Mouse (Mus musculus): ENCODE measurements at regions not wholly inside any gene's neighbourhood (a gene's known extent, or its start where the extent isn't known, plus 50 kb on each side); places are given as distances from the start of the nearest gene placed in this dataset.

GRCm38 (mm10) chr15:36695199-36696129 is 312.1 kb downstream of the Zfp706 start:
- H3K9me3 ChIP-seq (replicated peaks) = no peaks in the 10 kb centered on the region
- WGBS (ENCODE audit: insufficient replicate concordance) = 33% methylated on average over 14 of the region's 14 CpGs
- H3K4me1 ChIP-seq (replicated peaks) = peaks cover 11% of the 10 kb centered on the region
- H3K4me3 ChIP-seq (replicated peaks) = peak overlapping the region; percentile 48
- H3K9ac ChIP-seq = peak overlapping the region; percentile 43; the same call in 1 of the 2 replicates
- peak; percentile 74 for ATAC-seq (ENCODE audit: insufficient read depth)
- no peaks in the 10 kb centered on the region for H3K36me3 ChIP-seq (replicated peaks)
- peaks cover 20% of the 10 kb centered on the region for H3K27me3 ChIP-seq
- H3K27ac ChIP-seq (replicated peaks) = no peak overlapping the region; the same call in 1 of the 2 replicates
- H3K4me2 ChIP-seq = peak overlapping the region; percentile 53

- Histone ChIP-seq H3K27ac (replicated peaks) (no peak overlapping the region), H3K27me3 (peaks cover 30% of the 10 kb centered on the region), H3K9ac (no peak overlapping the region), H3K4me2 (no peak overlapping the region), H3K36me3 (replicated peaks) (no peaks in the 10 kb centered on the region), H3K9me3 (replicated peaks) (no peaks in the 10 kb centered on the region), H3K4me3 (replicated peaks) (no peak overlapping the region), H3K4me1 (replicated peaks) (peaks cover 38% of the 10 kb centered on the region)
- no peak for ATAC-seq (ENCODE audit: insufficient read depth)
- 59% methylated on average over 15 of the region's 15 CpGs for WGBS (ENCODE audit: insufficient replicate concordance)
These were observed 316.4 kb downstream of the Zfp706 start for GRCm38 (mm10) chr15:36691002-36691652.

GRCm38 (mm10) chr15:36689881-36690280 is 317.7 kb downstream of the Zfp706 start:
- Histone ChIP-seq H3K9ac (no peak overlapping the region), H3K4me1 (replicated peaks) (peaks cover 35% of the 10 kb centered on the region), H3K36me3 (replicated peaks) (no peaks in the 10 kb centered on the region), H3K4me3 (replicated peaks) (no peak overlapping the region), H3K27me3 (peaks cover 30% of the 10 kb centered on the region), H3K4me2 (no peak overlapping the region), H3K9me3 (replicated peaks) (no peaks in the 10 kb centered on the region), H3K27ac (replicated peaks) (no peak overlapping the region)
- ATAC-seq (ENCODE audit: insufficient read depth) = no peak
- WGBS (ENCODE audit: insufficient replicate concordance) = 60% methylated on average over 7 of the region's 7 CpGs

- 54% methylated on average over 3 of the region's 3 CpGs for WGBS (ENCODE audit: insufficient replicate concordance)
- ATAC-seq (ENCODE audit: insufficient read depth) = no peak
- H3K36me3 ChIP-seq (replicated peaks) = no peaks in the 10 kb centered on the region
- H3K4me3 ChIP-seq (replicated peaks) = no peak overlapping the region
- no peak overlapping the region for H3K9ac ChIP-seq
- H3K4me2 ChIP-seq = 0 out of 2 replicates have a peak overlapping the region, but pooled peaks have one; percentile 73
- H3K27ac ChIP-seq (replicated peaks) = peak overlapping the region; percentile 24
- H3K27me3 ChIP-seq = peaks cover 30% of the 10 kb centered on the region
- H3K4me1 ChIP-seq (replicated peaks) = peaks cover 37% of the 10 kb centered on the region
- H3K9me3 ChIP-seq (replicated peaks) = no peaks in the 10 kb centered on the region
These were observed 318.3 kb downstream of the Zfp706 start for GRCm38 (mm10) chr15:36689301-36689700.

GRCm38 (mm10) chr15:36688051-36688754 is 319.4 kb downstream of the Zfp706 start:
- WGBS (ENCODE audit: insufficient replicate concordance) = 2% methylated on average over 17 of the region's 17 CpGs
- ATAC-seq (ENCODE audit: insufficient read depth) = peak; percentile 76
- H3K27ac ChIP-seq (replicated peaks) = peak overlapping the region; percentile 24
- peak overlapping the region; percentile 73 for H3K4me2 ChIP-seq
- peaks cover 37% of the 10 kb centered on the region for H3K4me1 ChIP-seq (replicated peaks)
- peaks cover 30% of the 10 kb centered on the region for H3K27me3 ChIP-seq
- H3K36me3 ChIP-seq (replicated peaks) = no peaks in the 10 kb centered on the region
- H3K9me3 ChIP-seq (replicated peaks) = no peaks in the 10 kb centered on the region
- H3K9ac ChIP-seq = peak overlapping the region; percentile 39; the same call in 1 of the 2 replicates
- H3K4me3 ChIP-seq (replicated peaks) = peak overlapping the region; percentile 47

GRCm38 (mm10) chr15:36684684-36685083 is 322.9 kb downstream of the Zfp706 start:
- no peak for ATAC-seq (ENCODE audit: insufficient read depth)
- Histone ChIP-seq H3K36me3 (replicated peaks) (no peaks in the 10 kb centered on the region), H3K27ac (replicated peaks) (no peak overlapping the region), H3K4me2 (no peak overlapping the region), H3K9me3 (replicated peaks) (no peaks in the 10 kb centered on the region), H3K27me3 (peaks cover 22% of the 10 kb centered on the region; the same call in 1 of the 2 replicates), H3K4me3 (replicated peaks) (no peak overlapping the region), H3K9ac (no peak overlapping the region), H3K4me1 (replicated peaks) (peaks cover 28% of the 10 kb centered on the region)
- 42% methylated on average over 7 of the region's 7 CpGs for WGBS (ENCODE audit: insufficient replicate concordance)

- H3K9me3 ChIP-seq (replicated peaks) = no peaks in the 10 kb centered on the region
- 54% methylated on average over 6 of the region's 6 CpGs for WGBS (ENCODE audit: insufficient replicate concordance)
These were observed 324.7 kb downstream of the Zfp706 start for GRCm38 (mm10) chr15:36682832-36683231.

GRCm38 (mm10) chr15:36682159-36682558 is 325.4 kb downstream of the Zfp706 start:
- Histone ChIP-seq H3K4me3 (replicated peaks) (no peak overlapping the region), H3K27ac (replicated peaks) (no peak overlapping the region), H3K9ac (no peak overlapping the region), H3K4me2 (no peak overlapping the region), H3K4me1 (replicated peaks) (peaks cover 7% of the 10 kb centered on the region; the same call in 1 of the 2 replicates), H3K9me3 (replicated peaks) (no peaks in the 10 kb centered on the region), H3K27me3 (peaks cover 16% of the 10 kb centered on the region; the same call in 1 of the 2 replicates), H3K36me3 (replicated peaks) (no peaks in the 10 kb centered on the region)
- 58% methylated on average over 5 of the region's 5 CpGs for WGBS (ENCODE audit: insufficient replicate concordance)
- no peak for ATAC-seq (ENCODE audit: insufficient read depth)

More at GRCm38 (mm10) chr15:36682832-36683231, 324.7 kb downstream of the Zfp706 start:
- peaks cover 11% of the 10 kb centered on the region for H3K4me1 ChIP-seq (replicated peaks)
- no peaks in the 10 kb centered on the region for H3K36me3 ChIP-seq (replicated peaks)
- H3K27me3 ChIP-seq = peaks cover 22% of the 10 kb centered on the region; the same call in 1 of the 2 replicates
- ATAC-seq (ENCODE audit: insufficient read depth) = no peak
- H3K27ac ChIP-seq (replicated peaks) = no peak overlapping the region
- no peak overlapping the region for H3K9ac ChIP-seq
- no peak overlapping the region for H3K4me2 ChIP-seq
- no peak overlapping the region for H3K4me3 ChIP-seq (replicated peaks)

GRCm38 (mm10) chr15:36680361-36681140 is 327.0 kb downstream of the Zfp706 start:
- H3K4me3 ChIP-seq (replicated peaks) = no peak overlapping the region
- H3K4me1 ChIP-seq (replicated peaks) = peaks cover 7% of the 10 kb centered on the region; the same call in 1 of the 2 replicates
- no peak for ATAC-seq (ENCODE audit: insufficient read depth)
- 66% methylated on average over 11 of the region's 11 CpGs for WGBS (ENCODE audit: insufficient replicate concordance)
- no peaks in the 10 kb centered on the region for H3K9me3 ChIP-seq (replicated peaks)
- no peak overlapping the region for H3K4me2 ChIP-seq
- H3K9ac ChIP-seq = no peak overlapping the region
- no peak overlapping the region for H3K27ac ChIP-seq (replicated peaks)
- no peaks in the 10 kb centered on the region for H3K36me3 ChIP-seq (replicated peaks)
- H3K27me3 ChIP-seq = 0 out of 2 replicates have a peak, but pooled peaks cover 9% of the 10 kb centered on the region

- no peaks in the 10 kb centered on the region for H3K36me3 ChIP-seq (replicated peaks)
- WGBS (ENCODE audit: insufficient replicate concordance) = 63% methylated on average over 13 of the region's 13 CpGs
- H3K27ac ChIP-seq (replicated peaks) = no peak overlapping the region
- no peak overlapping the region for H3K4me3 ChIP-seq (replicated peaks)
- ATAC-seq (ENCODE audit: insufficient read depth) = no peak
- no peak overlapping the region for H3K4me2 ChIP-seq
- H3K27me3 ChIP-seq = 0 out of 2 replicates have a peak, but pooled peaks cover 9% of the 10 kb centered on the region
- no peak overlapping the region for H3K9ac ChIP-seq
- H3K9me3 ChIP-seq (replicated peaks) = no peaks in the 10 kb centered on the region
- no peaks in the 10 kb centered on the region for H3K4me1 ChIP-seq (replicated peaks)
These were observed 328.0 kb downstream of the Zfp706 start for GRCm38 (mm10) chr15:36679577-36679976.
